Mouse (Mus musculus) forebrain, embryonic 12.5 days (tissue): ENCODE measurements around the gene Fbxw2. TPM values are rescaled to one million over a fixed set of nuclear protein-coding genes. Genes with fewer than 3 reads are reported as not detected.
"Not testable (repeated sequence)": the region's sequence is repeated elsewhere in the genome, so short reads cannot be mapped to it uniquely, and the experiment has no call there.

ENCODE experiments used
- ATAC-seq: fragments of 200-750 bp; cut with Nextera tagmentation; 2 replicates; pipeline ENCODE4 v1.8.0; 2017; ENCODE audit warnings: moderate TSS enrichment; ENCODE audit not compliant: low FRiP score
- H3K27ac ChIP-seq: fragments of 300-500 bp; sonication (generic); 2 replicates; pipeline ENCODE4 v1.5.1; 2016; ENCODE audit warnings: mild to moderate bottlenecking
- H3K27me3 ChIP-seq: fragments of 300-500 bp; sonication (generic); 2 replicates; pipeline ENCODE4 v1.6.1; 2016; ENCODE audit warnings: mild to moderate bottlenecking
- H3K36me3 ChIP-seq: fragments of 300-500 bp; sonication (generic); replicated peaks from 2 replicates; pipeline ENCODE4 v1.6.1; 2016; ENCODE audit warnings: mild to moderate bottlenecking
- H3K4me1 ChIP-seq: fragments of 300-500 bp; sonication (generic); 2 replicates; pipeline ENCODE4 v1.6.1; 2016
- H3K4me2 ChIP-seq: fragments of 300-500 bp; sonication (generic); 2 replicates; pipeline ENCODE4 v1.6.1; 2016; ENCODE audit warnings: mild to moderate bottlenecking, moderate library complexity
- H3K4me3 ChIP-seq: fragments of 300-500 bp; sonication (generic); replicated peaks from 2 replicates; pipeline ENCODE4 v1.5.1; 2016; ENCODE audit warnings: mild to moderate bottlenecking
- H3K9ac ChIP-seq: fragments of 300-500 bp; sonication (generic); 2 replicates; pipeline ENCODE4 v1.6.1; 2016; ENCODE audit warnings: mild to moderate bottlenecking
- H3K9me3 ChIP-seq: fragments of 300-500 bp; sonication (generic); 2 replicates; pipeline ENCODE4 v1.6.1; 2016
- WGBS: fragments of 180-500 bp; shearing (Covaris S2); methylation state at CpG from one replicate; pipeline ENCODE4 v1.1.7; 2016; 5-methylcytosine and 5-hydroxymethylcytosine counted together
- polyA plus RNA-seq: library from polyadenylated mRNA; unstranded; fragments of >200 nt; fragmentation: Nextera tagmentation; extraction: Ambion mirVana; gene quantifications from 2 replicates; pipeline ENCODE4 v1.2.1, GENCODE M21; 2016

Fbxw2 gene
- polyA plus RNA-seq, 1 experiment from 2014 or later, result 90.2 TPM

- H3K27ac ChIP-seq, result no peak overlapping the region
- H3K27me3 ChIP-seq, result 0 out of 2 replicates have a peak, but pooled peaks cover 9% of the 10 kb centered on the region
- no peak overlapping the region for H3K9ac ChIP-seq
- H3K4me3 ChIP-seq, result no peak overlapping the region
- H3K4me2 ChIP-seq, result no peak overlapping the region
- H3K4me1 ChIP-seq, result no peaks in the 10 kb centered on the region
- no peaks in the 10 kb centered on the region for H3K9me3 ChIP-seq
- WGBS, result 75% methylated on average over 3 of the region's 3 CpGs
- ATAC-seq, result no peak
- no peaks in the 10 kb centered on the region for H3K36me3 ChIP-seq
These were observed 9.6 kb upstream of the Fbxw2 start for GRCm38 (mm10) chr2:34835669-34836068.

GRCm38 (mm10) chr2:34833624-34834023 is 7.5 kb upstream of the Fbxw2 start:
- Histone ChIP-seq H3K9ac (no peak overlapping the region), H3K27me3 (0 out of 2 replicates have a peak, but pooled peaks cover 13% of the 10 kb centered on the region), H3K27ac (no peak overlapping the region), H3K4me2 (no peak overlapping the region), H3K4me3 (no peak overlapping the region), H3K9me3 (no peaks in the 10 kb centered on the region), H3K4me1 (no peaks in the 10 kb centered on the region), H3K36me3 (no peaks in the 10 kb centered on the region)
- no peak for ATAC-seq
- WGBS, result 91% methylated on average over 17 of the region's 17 CpGs

GRCm38 (mm10) chr2:34832766-34833457 is 6.8 kb upstream of the Fbxw2 start, which contains the start of gene Gm34653:
TSS of gene Gm34653 (plus strand) at chr2:34833007.
- not testable (repeated sequence) for H3K36me3 ChIP-seq, H3K9ac ChIP-seq, H3K4me3 ChIP-seq, ATAC-seq, H3K9me3 ChIP-seq, H3K4me2 ChIP-seq, H3K4me1 ChIP-seq, H3K27ac ChIP-seq
- H3K27me3 ChIP-seq, result 0 out of 2 replicates have a peak, but pooled peaks cover 11% of the 10 kb centered on the region
- WGBS, result 79% methylated on average over 11 of the region's 11 CpGs

- not testable (repeated sequence) for H3K9me3 ChIP-seq, ATAC-seq, H3K4me2 ChIP-seq, H3K27ac ChIP-seq, H3K4me3 ChIP-seq, H3K36me3 ChIP-seq, H3K9ac ChIP-seq, H3K4me1 ChIP-seq, H3K27me3 ChIP-seq
- WGBS, result 96% methylated on average over 17 of the region's 17 CpGs
These were observed 4.0 kb upstream of the Fbxw2 start for GRCm38 (mm10) chr2:34830066-34830465.

- Histone ChIP-seq H3K4me3 (no peak overlapping the region), H3K27ac (no peak overlapping the region), H3K9ac (no peak overlapping the region), H3K4me2 (no peak overlapping the region), H3K36me3 (no peaks in the 10 kb centered on the region), H3K4me1 (peaks cover 19% of the 10 kb centered on the region), H3K9me3 (no peaks in the 10 kb centered on the region), H3K27me3 (0 out of 2 replicates have a peak, but pooled peaks cover 3% of the 10 kb centered on the region)
- ATAC-seq, result no peak
- 87% methylated on average over 1 of the region's 1 CpGs for WGBS
These were observed 1.9 kb upstream of the Fbxw2 start for GRCm38 (mm10) chr2:34828026-34828425.

- Histone ChIP-seq H3K36me3 (peaks cover 2% of the 10 kb centered on the region; the same call in 1 of the 2 replicates), H3K27me3 (0 out of 2 replicates have a peak, but pooled peaks cover 3% of the 10 kb centered on the region), H3K4me3 (no peak overlapping the region), H3K9me3 (no peaks in the 10 kb centered on the region), H3K9ac (no peak overlapping the region), H3K27ac (no peak overlapping the region), H3K4me1 (peaks cover 19% of the 10 kb centered on the region), H3K4me2 (no peak overlapping the region)
- ATAC-seq, result no peak
- 91% methylated on average over 4 of the region's 4 CpGs for WGBS
These were observed 1.5 kb upstream of the Fbxw2 start for GRCm38 (mm10) chr2:34827591-34827990.

DNA sequence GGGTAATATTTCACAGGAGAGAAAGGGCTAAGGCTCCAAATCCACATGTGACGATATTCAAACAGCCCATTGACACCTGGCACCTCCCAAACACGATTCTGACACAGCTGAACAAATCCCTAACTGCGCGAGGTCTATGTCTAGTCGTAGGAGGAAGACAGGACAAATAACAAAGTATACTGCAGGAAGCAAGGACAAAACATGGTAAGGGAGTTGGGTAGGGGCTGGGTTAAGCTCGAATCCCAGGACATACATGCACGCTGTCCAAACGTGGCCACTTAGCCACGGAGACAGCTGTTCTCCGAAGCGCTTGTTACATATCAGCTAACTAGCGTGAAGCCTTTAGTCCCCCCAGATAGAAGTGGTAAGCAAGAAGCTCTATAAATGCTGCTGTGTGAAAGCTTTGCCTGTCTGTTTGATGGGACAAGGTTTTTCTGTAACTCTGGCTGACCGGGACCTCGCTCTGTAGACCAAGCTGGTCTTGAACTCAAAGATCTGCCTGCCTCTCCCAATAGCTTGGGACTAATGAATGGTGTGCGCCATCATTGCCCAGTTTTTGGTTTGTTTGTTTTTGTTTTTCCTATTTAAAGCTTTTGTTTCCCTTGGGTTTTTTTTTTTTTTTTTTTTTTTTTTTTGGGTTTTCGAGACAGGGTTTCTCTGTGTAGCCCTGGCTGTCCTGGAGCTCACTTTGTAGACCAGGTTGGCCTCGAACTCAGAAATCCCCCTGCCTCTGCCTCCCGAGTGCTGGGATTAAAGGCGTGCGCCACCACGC is 535 bp upstream of the Fbxw2 start:
- H3K4me3 ChIP-seq, result peak overlapping the region; percentile 97
- ATAC-seq, result no peak; the same call in 1 of the 2 replicates
- no peak overlapping the region for H3K27ac ChIP-seq
- H3K27me3 ChIP-seq, result 0 out of 2 replicates have a peak, but pooled peaks cover 3% of the 10 kb centered on the region
- H3K4me1 ChIP-seq, result peaks cover 19% of the 10 kb centered on the region
- peak overlapping the region; percentile 72 for H3K4me2 ChIP-seq
- H3K9me3 ChIP-seq, result no peaks in the 10 kb centered on the region
- H3K9ac ChIP-seq, result peak overlapping the region; percentile 94
- 37% methylated on average over 20 of the region's 21 CpGs for WGBS
- peaks cover 7% of the 10 kb centered on the region; the same call in 1 of the 2 replicates for H3K36me3 ChIP-seq

DNA sequence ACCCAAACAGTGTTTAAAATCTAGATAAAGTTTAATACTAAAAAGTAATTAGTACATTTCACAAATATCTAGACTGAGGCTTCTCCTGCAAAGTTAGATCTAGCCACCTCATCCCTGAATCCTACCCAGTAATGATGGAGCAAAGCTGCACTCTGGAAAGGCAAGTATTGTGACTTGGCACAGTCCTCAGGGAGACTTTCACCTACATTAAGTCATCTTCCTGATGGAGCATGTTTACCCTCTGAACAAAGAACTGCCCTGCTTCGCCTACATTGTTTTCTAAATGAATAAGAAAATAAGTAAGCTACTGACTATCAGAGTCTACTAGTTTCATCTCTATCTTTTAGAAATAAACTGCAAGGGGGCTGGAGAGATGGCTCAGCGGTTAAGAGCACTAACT is 7.6 kb downstream of the Fbxw2 start:
- WGBS, result 90% methylated on average over 2 of the region's 2 CpGs
- ATAC-seq, result no peak
- peaks cover 60% of the 10 kb centered on the region for H3K36me3 ChIP-seq

DNA sequence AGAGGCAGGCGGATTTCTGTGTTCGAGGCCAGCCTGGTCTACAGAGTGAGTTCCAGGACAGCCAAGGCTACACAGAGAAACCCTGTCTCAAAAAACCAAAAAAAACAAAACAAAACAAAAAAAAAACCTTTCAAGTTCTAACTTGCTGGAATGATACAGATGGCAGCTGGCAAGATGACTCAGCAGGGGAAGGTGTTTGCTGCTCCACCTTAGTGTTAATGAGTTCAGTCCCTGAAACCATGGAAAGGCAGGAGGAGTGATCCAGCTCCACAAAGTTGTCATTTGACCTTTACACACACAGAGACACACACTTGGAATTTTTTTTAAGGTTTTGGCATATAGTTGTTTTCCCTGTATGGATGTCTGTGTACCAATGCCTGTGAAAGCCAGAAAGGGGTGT is 10.2 kb downstream of the Fbxw2 start:
- H3K9me3 ChIP-seq, H3K4me2 ChIP-seq, H3K27me3 ChIP-seq, H3K4me1 ChIP-seq, H3K9ac ChIP-seq, H3K4me3 ChIP-seq, H3K27ac ChIP-seq, ATAC-seq: not testable (repeated sequence)
- peaks cover 64% of the 10 kb centered on the region for H3K36me3 ChIP-seq
- 92% methylated on average over 2 of the region's 2 CpGs for WGBS

More for the DNA sequence above, 7.6 kb downstream of the Fbxw2 start:
- Histone ChIP-seq H3K4me3 (no peak overlapping the region), H3K4me1 (no peaks in the 10 kb centered on the region), H3K9ac (no peak overlapping the region), H3K9me3 (no peaks in the 10 kb centered on the region), H3K27me3 (no peaks in the 10 kb centered on the region), H3K4me2 (no peak overlapping the region), H3K27ac (no peak overlapping the region)

GRCm38 (mm10) chr2:34812706-34813105 is 13.4 kb downstream of the Fbxw2 start:
- H3K27ac ChIP-seq, result no peak overlapping the region

DNA sequence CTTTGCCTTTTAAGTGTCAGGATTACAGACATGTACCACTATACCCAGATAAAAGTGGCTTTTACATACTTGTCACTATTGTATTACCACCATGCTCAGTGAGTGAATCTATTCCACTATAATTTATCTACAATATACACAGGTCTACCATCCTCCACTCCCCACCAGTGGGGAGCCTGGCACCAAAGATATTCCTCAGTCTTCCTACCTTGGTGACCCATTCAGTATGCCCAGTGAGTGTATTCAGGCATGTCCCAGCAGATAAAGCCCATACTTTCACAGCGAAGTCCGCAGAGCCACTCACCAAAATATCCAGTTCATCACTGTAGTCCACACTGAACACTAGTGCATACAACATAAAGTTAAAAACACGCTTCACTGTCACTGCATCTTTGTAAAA is 15.3 kb downstream of the Fbxw2 start:
- Histone ChIP-seq H3K4me1 (no peaks in the 10 kb centered on the region), H3K9me3 (no peaks in the 10 kb centered on the region), H3K27me3 (no peaks in the 10 kb centered on the region), H3K9ac (no peak overlapping the region), H3K4me2 (no peak overlapping the region), H3K36me3 (peaks cover 69% of the 10 kb centered on the region), H3K4me3 (no peak overlapping the region), H3K27ac (no peak overlapping the region)
- no peak for ATAC-seq
- 96% methylated on average over 3 of the region's 3 CpGs for WGBS

More at GRCm38 (mm10) chr2:34812706-34813105, 13.4 kb downstream of the Fbxw2 start:
- ATAC-seq, result no peak
- no peak overlapping the region for H3K4me3 ChIP-seq
- H3K4me2 ChIP-seq, result no peak overlapping the region
- H3K27me3 ChIP-seq, result no peaks in the 10 kb centered on the region
- WGBS, result 89% methylated on average over 7 of the region's 7 CpGs
- H3K36me3 ChIP-seq, result peaks cover 69% of the 10 kb centered on the region
- H3K9ac ChIP-seq, result no peak overlapping the region
- H3K4me1 ChIP-seq, result no peaks in the 10 kb centered on the region
- H3K9me3 ChIP-seq, result no peaks in the 10 kb centered on the region

GRCm38 (mm10) chr2:34809568-34809967 is 16.5 kb downstream of the Fbxw2 start:
- H3K9me3 ChIP-seq, result no peaks in the 10 kb centered on the region
- 97% methylated on average over 1 of the region's 1 CpGs for WGBS
- H3K4me2 ChIP-seq, result no peak overlapping the region
- no peak for ATAC-seq
- no peak overlapping the region for H3K4me3 ChIP-seq
- H3K36me3 ChIP-seq, result peaks cover 63% of the 10 kb centered on the region
- H3K27me3 ChIP-seq, result no peaks in the 10 kb centered on the region
- no peak overlapping the region for H3K27ac ChIP-seq
- H3K9ac ChIP-seq, result no peak overlapping the region
- H3K4me1 ChIP-seq, result no peaks in the 10 kb centered on the region
